Mouse (Mus musculus) kidney, adult 2 months (tissue): ENCODE results near the gene Rab27a. TPM values are rescaled to one million over a fixed set of nuclear protein-coding genes. Genes with fewer than 3 reads are reported as not detected.
"Not testable (repeated sequence)": the region's sequence is repeated elsewhere in the genome, so short reads cannot be mapped to it uniquely, and the experiment has no call there.

Experiments used
- DNase-seq: peaks from one replicate; pipeline ENCODE4 v3.0.0; 2021
- H3K27ac ChIP-seq: fragments of 200-500 bp; 2 replicates; pipeline ENCODE4 v1.5.1; 2012; ENCODE audit warnings: low read depth, low read length, control low read depth, inconsistent platforms; ENCODE audit not compliant: insufficient read depth
- H3K27me3 ChIP-seq: fragments of 200-500 bp; replicated peaks from 2 replicates; pipeline ENCODE4 v1.6.1; 2012; ENCODE audit warnings: mild to moderate bottlenecking, moderate library complexity, low read length, inconsistent platforms; ENCODE audit not compliant: control insufficient read depth, insufficient read depth
- H3K36me3 ChIP-seq: fragments of 200-500 bp; 2 replicates; pipeline ENCODE4 v1.6.1; 2012; ENCODE audit warnings: mild to moderate bottlenecking, moderate library complexity, low read length, inconsistent platforms; ENCODE audit not compliant: control insufficient read depth, insufficient read depth
- H3K4me1 ChIP-seq: fragments of 200-500 bp; 2 replicates; pipeline ENCODE4 v1.6.1; 2011; ENCODE audit warnings: low read length; ENCODE audit not compliant: control insufficient read depth, insufficient read depth
- H3K4me3 ChIP-seq: fragments of 200-500 bp; 2 replicates; pipeline ENCODE4 v1.5.1; 2011; ENCODE audit warnings: mild to moderate bottlenecking, low read depth, low read length, control low read depth; ENCODE audit not compliant: insufficient read depth
- CTCF ChIP-seq: fragments of 200-500 bp; conservative IDR thresholded peaks from 2 replicates; pipeline ENCODE4 v1.5.1; 2011; ENCODE audit warnings: low read depth, mild to moderate bottlenecking, control low read depth, low read length, moderate library complexity, mixed read lengths; ENCODE audit not compliant: insufficient read depth, insufficient read length
- POLR2A ChIP-seq: fragments of 200-500 bp; IDR thresholded peaks from one replicate; pipeline ENCODE4 v1.6.1; 2011; ENCODE audit warnings: low read depth, low read length, control low read depth
- WGBS: fragments of 180-500 bp; shearing (Covaris S2); methylation state at CpG from one replicate; pipeline ENCODE4 v1.1.7; 2018; 5-methylcytosine and 5-hydroxymethylcytosine counted together
- polyA plus RNA-seq: library from polyadenylated mRNA; depleted of rRNA; stranded (reverse); fragments of >200 nt; gene quantifications from 2 replicates; pipeline ENCODE4 v1.2.3, GENCODE M21; 2012

Gene Rab27a
- polyA plus RNA-seq, 1 experiment, result 9.4 TPM

DNA sequence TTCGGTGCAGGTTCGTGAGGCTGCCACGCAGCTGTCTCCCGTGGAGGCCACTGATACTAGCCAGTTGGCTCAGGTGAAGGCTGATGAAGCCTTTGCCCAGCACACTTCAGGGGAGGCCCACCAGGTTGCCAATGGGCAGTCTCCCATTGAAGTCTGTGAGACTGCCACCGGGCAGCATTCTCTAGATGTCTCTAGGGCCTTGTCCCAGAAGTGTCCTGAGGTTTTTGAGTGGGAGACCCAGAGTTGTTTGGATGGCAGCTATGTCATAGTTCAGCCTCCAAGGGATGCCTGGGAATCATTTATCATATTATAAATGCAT, 59.2 kb downstream of the Rab27a start:
- no peak for DNase-seq
- Histone ChIP-seq H3K27ac (no peak overlapping the region), H3K27me3 (no peaks in the 10 kb centered on the region), H3K4me3 (peak overlapping the region; percentile 47; the same call in 1 of the 2 replicates), H3K36me3 (no peaks in the 10 kb centered on the region), H3K4me1 (no peaks in the 10 kb centered on the region)
- 41% methylated on average over 5 of the region's 5 CpGs for WGBS
- no peak for TF ChIP-seq CTCF
- no peak for TF ChIP-seq POLR2A

DNA sequence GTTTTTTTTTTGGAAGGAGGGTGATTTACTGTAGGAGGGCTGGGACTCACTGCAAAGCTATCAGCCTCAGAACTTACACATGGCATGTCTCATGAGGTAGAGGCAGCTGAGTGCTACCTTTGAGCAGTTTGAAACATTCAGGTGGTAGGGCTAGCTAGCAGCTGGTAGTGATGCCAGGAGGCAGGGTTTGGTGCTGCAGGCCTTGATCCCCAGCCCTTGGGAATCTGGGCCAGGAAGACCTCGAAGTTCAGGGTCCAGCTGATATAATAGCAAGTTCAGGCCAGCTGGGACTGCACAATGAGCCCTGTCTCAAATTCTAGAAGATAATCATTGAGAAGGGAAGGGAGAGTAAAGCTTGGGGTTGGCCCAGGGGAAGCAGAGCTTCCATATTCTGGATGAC, 60.5 kb downstream of the Rab27a start:
- Histone ChIP-seq H3K27me3 (no peaks in the 10 kb centered on the region), H3K4me1 (no peaks in the 10 kb centered on the region), H3K27ac (no peak overlapping the region), H3K4me3 (no peak overlapping the region), H3K36me3 (no peaks in the 10 kb centered on the region)
- DNase-seq, result no peak
- TF ChIP-seq CTCF (no peak), POLR2A (no peak)
- WGBS, result 62% methylated on average over 1 of the region's 1 CpGs

- TF ChIP-seq POLR2A (no peak), CTCF (no peak)
- no peaks in the 10 kb centered on the region for H3K27me3 ChIP-seq
- no peak overlapping the region for H3K27ac ChIP-seq
- no peaks in the 10 kb centered on the region for H3K36me3 ChIP-seq
- DNase-seq, result no peak
- H3K4me3 ChIP-seq, result no peak overlapping the region
- H3K4me1 ChIP-seq, result no peaks in the 10 kb centered on the region
Measured at GRCm38 (mm10) chr9:73105771-73106170, 61.1 kb downstream of the Rab27a start.

- Histone ChIP-seq H3K4me3 (peak within 1 kb of the TSS; percentile 82), H3K27ac (0 out of 2 replicates have a peak within 1 kb of the TSS, but pooled peaks have one; percentile 17), H3K4me1 (no peaks in the 10 kb centered on the region; the same call in 1 of the 2 replicates), H3K36me3 (no peaks in the 10 kb centered on the region; the same call in 1 of the 2 replicates), H3K27me3 (no peaks in the 10 kb centered on the region)
- DNase-seq, result peak; percentile 95
- TF ChIP-seq CTCF (no peak), POLR2A (peak; percentile 39)
- under 1% methylated on average over 64 of the region's 64 CpGs for WGBS
Measured at GRCm38 (mm10) chr9:73112919-73113906, 68.6 kb downstream of the Rab27a start, which contains the start of gene Rsl24d1. Gene Rsl24d1 (plus strand): TSS chr9:73113426.

GRCm38 (mm10) chr9:73116704-73117103, 72.0 kb downstream of the Rab27a start:
- not testable (repeated sequence) for H3K36me3 ChIP-seq, H3K27me3 ChIP-seq, H3K4me3 ChIP-seq, H3K27ac ChIP-seq, H3K4me1 ChIP-seq, DNase-seq
- 85% methylated on average over 6 of the region's 6 CpGs for WGBS

GRCm38 (mm10) chr9:73118012-73118411, 73.4 kb downstream of the Rab27a start:
- Histone ChIP-seq H3K4me3 (no peak overlapping the region), H3K4me1 (no peaks in the 10 kb centered on the region; the same call in 1 of the 2 replicates), H3K27ac (no peak overlapping the region), H3K27me3 (no peaks in the 10 kb centered on the region), H3K36me3 (peaks cover 4% of the 10 kb centered on the region)
- WGBS, result 79% methylated on average over 4 of the region's 4 CpGs
- DNase-seq, result no peak
- no peak; the same call in 1 of the 2 replicates for TF ChIP-seq CTCF
- no peak for TF ChIP-seq POLR2A

DNA sequence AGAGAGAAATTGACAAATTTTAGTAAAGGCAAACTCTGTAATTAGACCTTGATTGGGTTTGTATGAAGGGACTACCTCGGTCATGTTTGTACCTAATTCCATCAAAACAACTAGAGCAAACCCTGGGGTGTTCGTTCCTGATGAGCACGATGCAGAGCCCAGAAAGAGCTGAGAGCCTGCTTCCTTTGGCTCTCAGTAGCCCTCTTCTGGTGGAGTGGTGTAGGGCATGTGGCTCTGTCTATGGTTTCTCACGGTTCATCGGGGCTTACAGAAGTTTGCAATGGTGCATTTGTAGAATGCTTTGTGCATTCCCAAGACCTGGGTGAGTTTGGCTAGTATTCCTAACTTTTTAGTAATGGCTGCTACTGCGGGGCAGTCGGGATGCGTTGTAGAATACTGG, 77.1 kb downstream of the Rab27a start:
- H3K36me3 ChIP-seq, result peaks cover 5% of the 10 kb centered on the region
- WGBS, result 56% methylated on average over 8 of the region's 8 CpGs

More for the DNA sequence above, 77.1 kb downstream of the Rab27a start:
- TF ChIP-seq CTCF, result peak; percentile 50
- no peak for TF ChIP-seq POLR2A
- DNase-seq, result peak; percentile 15
- Histone ChIP-seq H3K4me3 (no peak overlapping the region), H3K27me3 (no peaks in the 10 kb centered on the region), H3K4me1 (no peaks in the 10 kb centered on the region), H3K27ac (no peak overlapping the region)
